In the genomic region with DNA sequence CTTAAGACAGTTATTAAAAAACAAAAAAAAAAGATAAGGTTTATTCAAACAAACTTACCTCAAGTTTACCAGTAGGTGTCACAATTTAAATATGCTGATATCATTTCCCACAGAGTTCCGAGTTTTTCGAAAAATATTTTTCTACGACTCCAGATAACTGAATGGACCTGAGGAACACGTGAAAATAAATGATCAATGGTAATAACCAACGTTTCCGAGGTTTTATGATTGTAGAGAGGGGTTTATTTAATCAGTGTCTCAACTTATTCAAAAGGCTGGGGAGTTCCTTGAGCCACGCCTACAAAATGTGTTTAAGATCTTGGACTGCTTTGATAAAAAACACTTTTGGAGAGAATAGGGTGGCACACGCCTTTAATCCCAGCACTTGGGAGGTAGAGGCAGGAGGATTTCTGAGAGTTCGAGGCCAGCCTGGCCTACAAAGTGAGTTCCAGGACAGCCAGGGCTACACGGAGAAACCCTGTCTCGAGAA, we compare ENCODE assay signal across 8 mouse cellular contexts. TPM values are rescaled to one million over a fixed set of nuclear protein-coding genes. Genes with fewer than 3 reads are reported as not detected.
DNase-seq lines count a peak whose midpoint lies in the region; ATAC-seq and TF ChIP-seq lines count a peak whose summit lies in the region.

No protein-coding gene starts in this region.

- peak overlapping the region; percentile 70 for H3K4me2 ChIP-seq in lung, embryonic 14.5 days
- H3K4me2 ChIP-seq in heart, embryonic 16.5 days (ENCODE audit: low read depth, low read length), result peak overlapping the region; percentile 63

- TF ChIP-seq POLR2A in liver, adult 2 months (IDR thresholded peaks at IDR 0.05; ENCODE audit: extremely low read depth, insufficient read depth, low read length), result no peak

- H3K27me3 ChIP-seq in lung, embryonic 14.5 days (ENCODE audit: insufficient read depth, low read length), result no peaks in the 10 kb centered on the region
- no peaks in the 10 kb centered on the region for H3K27me3 ChIP-seq in heart, embryonic 16.5 days (ENCODE audit: control insufficient read depth, insufficient read depth, low read length)
- H3K27me3 ChIP-seq in liver, adult 2 months (ENCODE audit: control insufficient read depth, insufficient read depth, low read length), result no peaks in the 10 kb centered on the region

- no peak overlapping the region for H3K27ac ChIP-seq in lung, embryonic 14.5 days (ENCODE audit: low read depth)
- no peak overlapping the region for H3K27ac ChIP-seq in heart, embryonic 16.5 days (ENCODE audit: low read length)
- H3K27ac ChIP-seq in liver, adult 2 months (replicated peaks; ENCODE audit: insufficient read depth, low read depth, low read length), result no peak overlapping the region

- no peaks in the 10 kb centered on the region for H3K9me3 ChIP-seq in lung, embryonic 14.5 days (ENCODE audit: low read depth, low read length)
- no peaks in the 10 kb centered on the region for H3K9me3 ChIP-seq in heart, embryonic 16.5 days (replicated peaks; ENCODE audit: control insufficient read depth, low read length)

- WGBS in lung, embryonic 14.5 days, result 27% methylated on average over 11 of the region's 11 CpGs
- 38% methylated on average over 11 of the region's 11 CpGs for WGBS in heart, embryonic 16.5 days
- WGBS in liver, adult 2 months, result 51% methylated on average over 11 of the region's 11 CpGs

- peak overlapping the region; percentile 71 for H3K4me3 ChIP-seq in lung, embryonic 14.5 days (ENCODE audit: low read depth, low read length)
- peak overlapping the region; percentile 77 for H3K4me3 ChIP-seq in heart, embryonic 16.5 days (ENCODE audit: low read length)
- peak overlapping the region; percentile 20; the same call in 1 of the 2 replicates for H3K4me3 ChIP-seq in liver, adult 2 months (ENCODE audit: insufficient read depth, low read depth, low read length)

- peak; percentile 24; the same call in 1 of the 2 replicates for TF ChIP-seq CTCF in lung, embryonic 14.5 days (IDR thresholded peaks at IDR 0.05; ENCODE audit: low read depth)
- no peak for TF ChIP-seq CTCF in liver, adult 2 months (IDR thresholded peaks at IDR 0.05; ENCODE audit: low read depth, low read length)

- H3K9ac ChIP-seq in lung, embryonic 14.5 days, result peak overlapping the region; percentile 64
- no peak overlapping the region for H3K9ac ChIP-seq in heart, embryonic 16.5 days (ENCODE audit: low read length)
- no peak overlapping the region for H3K9ac ChIP-seq in liver, adult 2 months (ENCODE audit: low read depth, low read length)

- peak; percentile 57 for DNase-seq in lung, embryonic 14.5 days
- DNase-seq in lung, adult 18-20 months, result no peak
- peak; percentile 26 for DNase-seq in c-Kit-negative CD71-positive TER-119-positive erythroid progenitor cells, embryonic 14.5 days (ENCODE audit: low read depth, low spot score)
- DNase-seq in liver, adult 2 months (ENCODE audit: extremely low read depth, low read depth, low spot score), result peak; percentile 6
- DNase-seq in retina, embryonic 14.5 days (ENCODE audit: low spot score), result peak; percentile 42
- DNase-seq in frontal cortex, postnatal 36 days (ENCODE audit: low spot score in 2 of 2), result no peak
- no peak for DNase-seq in right cerebral cortex, postnatal 36 days (ENCODE audit: low spot score in 2 of 2)

- no peak for ATAC-seq in lung, embryonic 14.5 days (ENCODE audit: insufficient read depth)
- no peak for ATAC-seq in heart, embryonic 16.5 days (replicated peaks; ENCODE audit: extremely low read depth, insufficient read depth, low FRiP score)

- no peaks in the 10 kb centered on the region for H3K36me3 ChIP-seq in lung, embryonic 14.5 days (ENCODE audit: insufficient read depth)
- no peaks in the 10 kb centered on the region for H3K36me3 ChIP-seq in heart, embryonic 16.5 days (ENCODE audit: control insufficient read depth, insufficient read depth)
- H3K36me3 ChIP-seq in liver, adult 2 months (ENCODE audit: control insufficient read depth, insufficient read depth, low read length), result no peaks in the 10 kb centered on the region

- no peaks in the 10 kb centered on the region for H3K79me2 ChIP-seq in liver, adult 2 months (ENCODE audit: control insufficient read depth, insufficient read depth, low read length)

- no peaks in the 10 kb centered on the region for H3K4me1 ChIP-seq in lung, embryonic 14.5 days (ENCODE audit: insufficient read depth)
- no peaks in the 10 kb centered on the region for H3K4me1 ChIP-seq in heart, embryonic 16.5 days (ENCODE audit: control insufficient read depth, insufficient read depth, low read length)
- no peaks in the 10 kb centered on the region for H3K4me1 ChIP-seq in liver, adult 2 months (ENCODE audit: control insufficient read depth, insufficient read depth, low read length)

RNA-seq across cellular contexts. Expression of a gene that starts 42.5 kb away (rescaled TPM):
- 1.4 and 2.3 TPM in 2 replicates for polyA plus RNA-seq in lung, embryonic 14.5 days (2014; fragmentation: Nextera tagmentation; extraction: Ambion mirVana)
- 6.2 and 7.8 TPM in 2 replicates for polyA plus RNA-seq in heart, embryonic 16.5 days (2015; fragmentation: Nextera tagmentation; extraction: Ambion mirVana)
- 0.94 and 1.5 TPM in 2 replicates for total RNA-seq in liver, adult 2 months (2014; rRNA removed)
- 0.18 and 0.65 TPM in 2 replicates for polyA plus RNA-seq in liver, adult 2 months (2012; rRNA removed)

RNA-seq across cellular contexts. Expression of a gene that starts 52.4 kb away (rescaled TPM):
- 66.1 and 67.9 TPM in 2 replicates for polyA plus RNA-seq in lung, embryonic 14.5 days (2014; fragmentation: Nextera tagmentation; extraction: Ambion mirVana)
- polyA plus RNA-seq in heart, embryonic 16.5 days (2015; fragmentation: Nextera tagmentation; extraction: Ambion mirVana), result 65.7 and 66.8 TPM in 2 replicates
- 25.7 and 27.9 TPM in 2 replicates for total RNA-seq in liver, adult 2 months (2014; rRNA removed)
- polyA plus RNA-seq in liver, adult 2 months (2012; rRNA removed), result 5.4 and 5.9 TPM in 2 replicates

Comparison
In these comparisons a context has a peak if more than half of its experiments do, and no peak if none do; other contexts are left out.
1. DNase-seq: peak in lung, embryonic 14.5 days (single experiment), c-Kit-negative CD71-positive TER-119-positive erythroid progenitor cells, embryonic 14.5 days (single experiment), liver, adult 2 months (single experiment) and retina, embryonic 14.5 days (single experiment); none in lung, adult 18-20 months (0 of 2), frontal cortex, postnatal 36 days (0 of 2) and right cerebral cortex, postnatal 36 days (0 of 2).
2. H3K4me3 ChIP-seq: peak in every context shown above with its lines; median percentile 77 in heart, embryonic 16.5 days; 71 in lung, embryonic 14.5 days; 20 in liver, adult 2 months.